Mouse (Mus musculus): Measurements from ENCODE around the gene Siae. TPM values are rescaled to one million over a fixed set of nuclear protein-coding genes. Genes with fewer than 3 reads are reported as not detected.

Siae gene
- 0.34 and 0.44 TPM in 2 replicates for polyA plus RNA-seq (2012; ENCODE audit: low replicate concordance)

GRCm38 (mm10) chr9:37554838-37555748 is at the start of gene Siae:
Gene Siae (plus strand): TSS chr9:37555698.

GRCm38 (mm10) chr9:37527396-37528224 is 27.9 kb upstream of the Siae start, which contains the start of gene Esam:
Gene Esam (plus strand): TSS chr9:37528078.

GRCm38 (mm10) chr9:37539170-37540025 is 16.1 kb upstream of the Siae start, which contains the start of gene Vsig2:
Gene Vsig2 (plus strand): TSS chr9:37539255.

GRCm38 (mm10) chr9:37552536-37553293 is 2.8 kb upstream of the Siae start, which contains the start of gene Nrgn:
Gene Nrgn (minus strand): TSS chr9:37552904.

GRCm38 (mm10) chr9:37613182-37613910 is 57.8 kb downstream of the Siae start, which contains the start of gene Spa17:
Gene Spa17 (minus strand): TSS chr9:37613722.

GRCm38 (mm10) chr9:37656931-37657481 is 101.5 kb downstream of the Siae start, which contains the start of gene Tbrg1:
Gene Tbrg1 (minus strand): TSS chr9:37657312.

GRCm38 (mm10) chr9:37669115-37669514 is 113.6 kb downstream of the Siae start, which contains the start of gene Panx3:
Gene Panx3 (minus strand): TSS chr9:37669235.

Other genes with a start within 250 kb of the Siae start
- gene Ccdc15, start 207.3 kb upstream of the Siae start, polyA plus RNA-seq (2012; ENCODE audit: low replicate concordance), result 30.5 and 34.8 TPM in 2 replicates
- gene Hepacam, start 188.3 kb upstream of the Siae start, polyA plus RNA-seq (2012; ENCODE audit: low replicate concordance), result 0.05 TPM in 1 of 2 replicates, not detected in the other
- gene Robo4, start 153.8 kb upstream of the Siae start, polyA plus RNA-seq (2012; ENCODE audit: low replicate concordance), result 1.2 and 4.0 TPM in 2 replicates
- 0.65 and 1.5 TPM in 2 replicates for gene Robo3, start 122.5 kb upstream of the Siae start, polyA plus RNA-seq (2012; ENCODE audit: low replicate concordance)
- 10.9 and 13.7 TPM in 2 replicates for gene Msantd2, start 66.4 kb upstream of the Siae start, polyA plus RNA-seq (2012; ENCODE audit: low replicate concordance)
- gene Esam, start 27.6 kb upstream of the Siae start, polyA plus RNA-seq (2012; ENCODE audit: low replicate concordance), result 0.55 and 3.4 TPM in 2 replicates
- not detected in 2 replicates for gene Vsig2, start 16.4 kb upstream of the Siae start, polyA plus RNA-seq (2012; ENCODE audit: low replicate concordance)
- gene Nrgn, start 2.8 kb upstream of the Siae start, polyA plus RNA-seq (2012; ENCODE audit: low replicate concordance), result 101 and 127 TPM in 2 replicates
- not detected in 2 replicates for gene Spa17, start 58.0 kb downstream of the Siae start, polyA plus RNA-seq (2012; ENCODE audit: low replicate concordance)
- 20.1 and 35.3 TPM in 2 replicates for gene Tbrg1, start 101.6 kb downstream of the Siae start, polyA plus RNA-seq (2012; ENCODE audit: low replicate concordance)
- not detected in 2 replicates for gene Panx3, start 113.5 kb downstream of the Siae start, polyA plus RNA-seq (2012; ENCODE audit: low replicate concordance)
- not detected in 2 replicates for gene Olfr160, start 160.6 kb downstream of the Siae start, polyA plus RNA-seq (2012; ENCODE audit: low replicate concordance)
- gene Olfr874, start 189.4 kb downstream of the Siae start, polyA plus RNA-seq (2012; ENCODE audit: low replicate concordance), result not detected in 2 replicates
- gene Olfr875, start 216.2 kb downstream of the Siae start, polyA plus RNA-seq (2012; ENCODE audit: low replicate concordance), result not detected in 2 replicates
- not detected in 2 replicates for gene Olfr876, start 247.3 kb downstream of the Siae start, polyA plus RNA-seq (2012; ENCODE audit: low replicate concordance)

Data from leukemia stem cell, adult 10-12 weeks (primary cell).